Mouse (Mus musculus): ENCODE measurements around the gene Fam136a. TPM values are rescaled to one million over a fixed set of nuclear protein-coding genes. Genes with fewer than 3 reads are reported as not detected.

Fam136a gene
- total and polyA plus RNA-seq, 2 experiments, result 41.8 to 83.2 TPM

DNA sequence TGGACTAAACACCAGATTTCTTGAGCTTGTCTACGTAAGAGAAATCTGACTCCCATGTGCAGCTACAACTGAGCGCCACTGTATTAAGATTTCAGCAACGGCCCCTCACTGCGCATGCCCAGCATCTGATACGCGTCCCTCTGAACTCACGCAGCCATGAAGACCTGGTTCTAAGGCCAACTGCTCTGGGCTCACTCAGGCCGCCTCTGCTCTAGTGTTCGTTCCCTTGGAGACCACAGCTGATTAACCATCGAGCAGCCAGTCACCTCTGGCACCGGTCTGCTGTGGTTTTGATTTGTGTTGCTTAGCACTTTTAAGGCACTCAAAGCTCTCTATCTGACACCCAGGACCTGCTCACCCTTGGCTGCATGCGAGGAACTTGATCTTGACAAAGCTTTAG, 21.9 kb downstream of the Fam136a start:
- no peaks in the 10 kb centered on the region for H3K27me3 ChIP-seq (ENCODE audit: control insufficient read depth, insufficient read depth, low read length)
- no peak overlapping the region for H3K4me3 ChIP-seq (ENCODE audit: insufficient read depth, low read depth, low read length)
- peaks cover 38% of the 10 kb centered on the region for H3K36me3 ChIP-seq (ENCODE audit: control insufficient read depth, insufficient read depth, low read length)
- peak; percentile 67 for DNase-seq (ENCODE audit: extremely low read depth, low read depth, low spot score)
- 52% methylated on average over 12 of the region's 12 CpGs for WGBS
- H3K27ac ChIP-seq (replicated peaks; ENCODE audit: insufficient read depth, low read depth, low read length), result peak overlapping the region; percentile 26; the same call in 1 of the 2 replicates
- peaks cover 4% of the 10 kb centered on the region; the same call in 1 of the 2 replicates for H3K79me2 ChIP-seq (ENCODE audit: control insufficient read depth, insufficient read depth, low read length)
- no peak overlapping the region for H3K9ac ChIP-seq (ENCODE audit: low read depth, low read length)
- no peak for TF ChIP-seq POLR2A (IDR thresholded peaks at IDR 0.05; ENCODE audit: extremely low read depth, insufficient read depth, low read length)
- H3K4me1 ChIP-seq (ENCODE audit: control insufficient read depth, insufficient read depth, low read length), result peaks cover 19% of the 10 kb centered on the region; the same call in 1 of the 2 replicates

DNA sequence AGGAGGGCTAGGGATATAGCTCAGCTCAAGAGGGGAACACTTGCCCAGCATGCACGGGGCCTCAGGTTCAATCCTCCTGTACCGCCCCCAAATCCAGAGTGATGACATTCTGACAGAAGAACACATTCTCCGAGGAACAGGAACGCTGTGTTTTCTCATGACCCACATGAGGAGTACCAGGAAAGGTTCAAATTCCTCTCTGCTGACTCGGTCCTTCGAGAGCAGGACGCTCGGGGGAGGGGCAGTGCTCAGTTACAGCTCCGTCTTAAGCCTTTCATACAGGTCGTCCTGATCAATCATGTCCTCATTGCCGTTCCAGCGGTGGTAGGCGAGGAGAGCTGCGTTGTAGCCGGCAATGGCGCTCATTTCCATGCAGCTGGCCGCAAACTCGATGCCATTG, 23.0 kb downstream of the Fam136a start:
- Histone ChIP-seq H3K27me3 (ENCODE audit: control insufficient read depth, insufficient read depth, low read length) (no peaks in the 10 kb centered on the region), H3K4me1 (ENCODE audit: control insufficient read depth, insufficient read depth, low read length) (peaks cover 19% of the 10 kb centered on the region; the same call in 1 of the 2 replicates), H3K9ac (ENCODE audit: low read depth, low read length) (no peak overlapping the region), H3K4me3 (ENCODE audit: insufficient read depth, low read depth, low read length) (no peak overlapping the region), H3K36me3 (ENCODE audit: control insufficient read depth, insufficient read depth, low read length) (peaks cover 38% of the 10 kb centered on the region), H3K79me2 (ENCODE audit: control insufficient read depth, insufficient read depth, low read length) (peaks cover 5% of the 10 kb centered on the region; the same call in 1 of the 2 replicates), H3K27ac (replicated peaks; ENCODE audit: insufficient read depth, low read depth, low read length) (peak overlapping the region; percentile 25; the same call in 1 of the 2 replicates)
- no peak for DNase-seq (ENCODE audit: extremely low read depth, low read depth, low spot score)
- TF ChIP-seq CTCF (IDR thresholded peaks at IDR 0.05; ENCODE audit: low read depth, low read length) (no peak), POLR2A (IDR thresholded peaks at IDR 0.05; ENCODE audit: extremely low read depth, insufficient read depth, low read length) (no peak)
- 63% methylated on average over 18 of the region's 18 CpGs for WGBS

DNA sequence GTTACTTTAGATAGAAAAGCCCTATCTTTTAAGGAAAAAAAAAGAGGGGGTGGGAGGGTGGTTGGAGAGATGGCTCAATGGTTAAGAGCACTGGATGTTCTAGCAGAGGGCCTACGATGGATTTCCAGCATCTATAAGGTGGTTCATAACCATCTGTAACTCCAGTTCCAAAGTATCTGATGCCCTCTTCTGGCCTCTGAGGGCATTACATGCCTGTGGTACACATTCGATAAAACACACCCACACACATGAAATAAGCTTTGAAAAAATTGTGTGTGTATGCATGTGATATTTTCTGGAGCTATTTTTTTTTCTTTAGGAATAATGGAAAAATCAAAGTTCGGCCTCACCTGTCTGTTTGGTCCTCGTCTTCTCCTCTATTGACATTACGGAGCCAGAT, 25.9 kb downstream of the Fam136a start:
- Histone ChIP-seq H3K79me2 (ENCODE audit: control insufficient read depth, insufficient read depth, low read length) (peaks cover 13% of the 10 kb centered on the region; the same call in 1 of the 2 replicates), H3K4me1 (ENCODE audit: control insufficient read depth, insufficient read depth, low read length) (peaks cover 12% of the 10 kb centered on the region), H3K27me3 (ENCODE audit: control insufficient read depth, insufficient read depth, low read length) (no peaks in the 10 kb centered on the region), H3K27ac (replicated peaks; ENCODE audit: insufficient read depth, low read depth, low read length) (no peak overlapping the region), H3K9ac (ENCODE audit: low read depth, low read length) (no peak overlapping the region), H3K4me3 (ENCODE audit: insufficient read depth, low read depth, low read length) (no peak overlapping the region), H3K36me3 (ENCODE audit: control insufficient read depth, insufficient read depth, low read length) (peaks cover 38% of the 10 kb centered on the region)
- TF ChIP-seq CTCF (IDR thresholded peaks at IDR 0.05; ENCODE audit: low read depth, low read length) (no peak), POLR2A (IDR thresholded peaks at IDR 0.05; ENCODE audit: extremely low read depth, insufficient read depth, low read length) (no peak)
- no peak for DNase-seq (ENCODE audit: extremely low read depth, low read depth, low spot score)
- WGBS, result 95% methylated on average over 5 of the region's 5 CpGs

- peaks cover 9% of the 10 kb centered on the region for H3K4me1 ChIP-seq (ENCODE audit: control insufficient read depth, insufficient read depth, low read length)
- DNase-seq (ENCODE audit: extremely low read depth, low read depth, low spot score), result no peak
- peaks cover 34% of the 10 kb centered on the region for H3K36me3 ChIP-seq (ENCODE audit: control insufficient read depth, insufficient read depth, low read length)
- H3K4me3 ChIP-seq (ENCODE audit: insufficient read depth, low read depth, low read length), result no peak overlapping the region
- TF ChIP-seq CTCF (IDR thresholded peaks at IDR 0.05; ENCODE audit: low read depth, low read length) (peak; percentile 17; the same call in 1 of the 2 replicates), POLR2A (IDR thresholded peaks at IDR 0.05; ENCODE audit: extremely low read depth, insufficient read depth, low read length) (no peak)
- H3K27ac ChIP-seq (replicated peaks; ENCODE audit: insufficient read depth, low read depth, low read length), result no peak overlapping the region
- H3K79me2 ChIP-seq (ENCODE audit: control insufficient read depth, insufficient read depth, low read length), result peaks cover 13% of the 10 kb centered on the region; the same call in 1 of the 2 replicates
- WGBS, result 89% methylated on average over 1 of the region's 1 CpGs
- H3K9ac ChIP-seq (ENCODE audit: low read depth, low read length), result no peak overlapping the region
- no peaks in the 10 kb centered on the region for H3K27me3 ChIP-seq (ENCODE audit: control insufficient read depth, insufficient read depth, low read length)
These were observed 27.7 kb downstream of the Fam136a start for GRCm38 (mm10) chr6:86393187-86393586.

DNA sequence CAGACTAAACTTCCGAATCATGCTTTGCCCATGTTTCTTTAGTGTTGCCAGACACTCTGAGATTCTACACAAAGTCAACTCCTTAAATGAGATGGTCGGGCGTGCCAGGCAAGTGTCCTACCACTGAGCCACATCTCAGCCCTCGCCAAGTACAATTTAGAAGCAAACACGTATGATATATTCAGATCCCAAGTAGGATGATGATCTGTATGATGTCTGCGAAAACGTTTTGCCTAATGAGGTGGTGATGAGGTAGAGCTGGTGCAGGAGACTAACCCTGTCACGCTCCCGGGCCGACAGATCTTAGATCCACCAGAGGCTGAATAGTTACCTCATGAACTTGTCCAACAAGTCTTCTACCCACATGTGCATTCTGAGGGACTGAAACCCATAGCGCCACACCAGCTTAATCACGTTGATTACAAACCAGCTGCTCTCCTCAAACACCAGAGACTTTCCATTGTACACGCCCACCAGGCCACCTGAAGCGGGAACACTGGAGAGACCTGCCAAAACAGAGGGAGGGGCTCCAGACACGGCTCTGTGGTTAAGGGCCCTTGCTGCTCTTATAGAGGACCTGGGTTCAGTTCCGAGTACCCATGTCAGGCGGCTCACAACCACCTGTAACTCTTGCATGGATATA, 28.8 kb downstream of the Fam136a start:
- H3K4me3 ChIP-seq (ENCODE audit: insufficient read depth, low read depth, low read length), result no peak overlapping the region
- H3K4me1 ChIP-seq (ENCODE audit: control insufficient read depth, insufficient read depth, low read length), result peaks cover 6% of the 10 kb centered on the region
- no peak overlapping the region for H3K9ac ChIP-seq (ENCODE audit: low read depth, low read length)
- H3K79me2 ChIP-seq (ENCODE audit: control insufficient read depth, insufficient read depth, low read length), result peaks cover 13% of the 10 kb centered on the region; the same call in 1 of the 2 replicates
- TF ChIP-seq CTCF (IDR thresholded peaks at IDR 0.05; ENCODE audit: low read depth, low read length), result no peak
- no peak for TF ChIP-seq POLR2A (IDR thresholded peaks at IDR 0.05; ENCODE audit: extremely low read depth, insufficient read depth, low read length)
- H3K27me3 ChIP-seq (ENCODE audit: control insufficient read depth, insufficient read depth, low read length), result no peaks in the 10 kb centered on the region
- H3K27ac ChIP-seq (replicated peaks; ENCODE audit: insufficient read depth, low read depth, low read length), result no peak overlapping the region
- 82% methylated on average over 17 of the region's 17 CpGs for WGBS
- peaks cover 27% of the 10 kb centered on the region for H3K36me3 ChIP-seq (ENCODE audit: control insufficient read depth, insufficient read depth, low read length)
- no peak for DNase-seq (ENCODE audit: extremely low read depth, low read depth, low spot score)

DNA sequence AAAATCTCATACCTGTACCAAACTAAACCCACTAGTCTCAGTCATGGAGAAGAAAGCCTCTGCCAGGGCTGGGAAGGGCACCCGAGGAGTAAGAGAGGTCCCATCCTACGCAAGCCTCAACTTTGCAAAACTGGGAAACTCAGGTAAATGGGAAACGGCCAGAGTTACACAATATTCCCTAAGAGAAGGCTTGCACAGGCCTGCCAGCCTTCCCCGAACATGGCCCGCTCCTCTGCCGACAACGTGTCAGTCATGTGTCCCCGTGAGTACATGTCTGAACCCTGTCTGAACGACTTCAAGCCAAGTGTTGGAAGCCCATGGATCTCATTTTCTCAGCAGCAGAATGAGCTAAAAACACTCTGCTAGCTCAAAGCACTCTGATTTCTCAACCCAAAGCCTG, 29.6 kb downstream of the Fam136a start:
- H3K4me3 ChIP-seq (ENCODE audit: insufficient read depth, low read depth, low read length), result no peak overlapping the region
- no peaks in the 10 kb centered on the region for H3K27me3 ChIP-seq (ENCODE audit: control insufficient read depth, insufficient read depth, low read length)
- no peak for TF ChIP-seq CTCF (IDR thresholded peaks at IDR 0.05; ENCODE audit: low read depth, low read length)
- no peak for TF ChIP-seq POLR2A (IDR thresholded peaks at IDR 0.05; ENCODE audit: extremely low read depth, insufficient read depth, low read length)
- H3K79me2 ChIP-seq (ENCODE audit: control insufficient read depth, insufficient read depth, low read length), result peaks cover 13% of the 10 kb centered on the region; the same call in 1 of the 2 replicates
- peak overlapping the region; percentile 40; the same call in 1 of the 2 replicates for H3K9ac ChIP-seq (ENCODE audit: low read depth, low read length)
- H3K27ac ChIP-seq (replicated peaks; ENCODE audit: insufficient read depth, low read depth, low read length), result peak overlapping the region; percentile 80
- peaks cover 23% of the 10 kb centered on the region for H3K36me3 ChIP-seq (ENCODE audit: control insufficient read depth, insufficient read depth, low read length)
- H3K4me1 ChIP-seq (ENCODE audit: control insufficient read depth, insufficient read depth, low read length), result peaks cover 6% of the 10 kb centered on the region
- peak; percentile 82 for DNase-seq (ENCODE audit: extremely low read depth, low read depth, low spot score)
- 31% methylated on average over 9 of the region's 9 CpGs for WGBS
